ENCODE assay signal across 20 mouse cellular contexts in genomic region chr15:4213371-4213770, GRCm38 (mm10).
"Had no signal": no experiment of that assay in that cellular context is flagged by ENCODE, and none has a peak within 500 bp of the region (broad histone marks: within the 10 kb centered on the region; RNA-seq: fewer than 3 reads in every experiment).

No protein-coding gene starts in this region.

- H3K9ac ChIP-seq: limb, embryonic 12.5 days; liver, embryonic 13.5 days; liver, postnatal 0 days; neural tube, embryonic 15.5 days had no signal

- H3K4me2 ChIP-seq: limb, embryonic 12.5 days; liver, embryonic 13.5 days; neural tube, embryonic 15.5 days had no signal

- H3K4me3 ChIP-seq: limb, embryonic 12.5 days; liver, embryonic 13.5 days; midbrain, embryonic 10.5 days; myocyte; neural tube, embryonic 15.5 days had no signal

- H3K9me3 ChIP-seq: limb, embryonic 12.5 days; liver, embryonic 13.5 days; midbrain, embryonic 10.5 days; neural tube, embryonic 15.5 days had no signal

- H3K36me3 ChIP-seq: limb, embryonic 12.5 days; liver, embryonic 13.5 days; midbrain, embryonic 10.5 days; neural tube, embryonic 15.5 days had no signal

- ATAC-seq: liver, postnatal 0 days had no signal

- H3K27me3 ChIP-seq: limb, embryonic 12.5 days; liver, embryonic 13.5 days; neural tube, embryonic 15.5 days had no signal

- DNase-seq: kidney, adult 8-10 months; kidney, postnatal 36 days; layer of hippocampus, adult 9-11 months; layer of hippocampus, postnatal 36 days; liver; liver, embryonic 13.5 days; liver, postnatal 0 days; lung, postnatal 10 days; lung, postnatal 4 days; midbrain, embryonic 14.5 days; right cerebral cortex, adult 18-20 months; right cerebral cortex, postnatal 4 days; spleen, adult 18-20 months; thymus, adult 18-20 months; thymus, postnatal 14 days had no signal

- H3K4me1 ChIP-seq: limb, embryonic 12.5 days; liver, embryonic 13.5 days; neural tube, embryonic 15.5 days had no signal

- H3K27ac ChIP-seq: kidney, postnatal 0 days; limb, embryonic 12.5 days; liver, embryonic 13.5 days; midbrain, embryonic 10.5 days; neural tube, embryonic 15.5 days had no signal
